In the genomic region with DNA sequence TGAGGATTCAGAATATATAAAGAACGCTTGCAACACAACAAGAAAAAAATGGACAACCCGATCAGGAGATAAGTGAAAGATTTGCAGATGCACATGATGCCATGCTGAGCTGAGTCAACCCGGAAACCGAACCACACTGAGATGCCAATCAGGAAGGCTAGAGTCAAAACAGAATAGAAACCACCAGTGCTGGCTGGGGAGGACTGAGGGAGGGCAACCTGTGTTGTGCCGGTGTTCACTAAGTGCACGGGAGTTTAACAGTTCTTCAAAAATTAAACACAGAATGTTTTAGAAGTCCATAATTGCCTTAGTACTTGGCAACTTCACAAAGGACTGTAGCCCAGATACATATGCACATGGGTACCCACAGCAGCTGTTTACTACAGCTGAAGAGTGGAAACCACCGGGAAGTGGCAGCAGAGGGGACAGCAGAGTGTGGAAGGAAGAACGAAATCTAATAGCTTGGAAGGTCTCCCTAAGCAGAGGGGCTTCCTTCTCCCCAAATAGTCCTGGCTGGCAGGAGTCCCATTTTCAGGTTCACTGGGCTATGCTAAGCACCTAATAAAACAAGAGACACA, we compare ENCODE assay signal across 14 mouse cellular contexts. TPM values are rescaled to one million over a fixed set of nuclear protein-coding genes. Genes with fewer than 3 reads are reported as not detected.
DNase-seq lines count a peak whose midpoint lies in the region; ATAC-seq and TF ChIP-seq lines count a peak whose summit lies in the region.
"Had no signal": no experiment of that assay in that cellular context is flagged by ENCODE, and none has a peak within 500 bp of the region (broad histone marks: within the 10 kb centered on the region; RNA-seq: fewer than 3 reads in every experiment).

No protein-coding gene starts in this region.

- H3K9ac ChIP-seq in lung, embryonic 16.5 days (ENCODE audit: low read length) = no peak overlapping the region
- H3K9ac ChIP-seq in CH12.LX (ENCODE audit: insufficient read depth, low read depth) = peak overlapping the region; percentile 10; the same call in 1 of the 2 replicates
- no peak overlapping the region for H3K9ac ChIP-seq in limb, embryonic 14.5 days (ENCODE audit: low read depth, low read length, severe bottlenecking)
- H3K9ac ChIP-seq: kidney, embryonic 15.5 days had no signal

- in situ Hi-C loops in CH12.LX (cut with MboI; ENCODE audit: low pct_ligation_motif_present, low pct_unique_long_range_greater_than_20kb, low sequenced_read_pairs) = no loop called here

- TF ChIP-seq CTCF in CH12.LX (conservative IDR thresholded peaks at IDR 0.05 in 1 of 2, IDR thresholded peaks at IDR 0.05 in 1 of 2; ENCODE audit: low read depth in 2 of 2, low read length in 2 of 2) = no peak

- 71% methylated on average over 8 of the region's 8 CpGs for WGBS in lung, embryonic 16.5 days
- 65% methylated on average over 8 of the region's 8 CpGs for WGBS in limb, embryonic 14.5 days

- no peak overlapping the region for H3K4me3 ChIP-seq in lung, embryonic 16.5 days (ENCODE audit: low read length)
- peak overlapping the region; percentile 20 to 53 (median 35) for H3K4me3 ChIP-seq in CH12.LX (replicated peaks in 1 of 3; ENCODE audit: low read depth in 2 of 3, low read length in 2 of 3, poor library complexity in 1 of 3)
- H3K4me3 ChIP-seq in limb, embryonic 14.5 days (replicated peaks; ENCODE audit: low read length) = no peak overlapping the region
- H3K4me3 ChIP-seq: kidney, embryonic 15.5 days had no signal

- H3K36me3 ChIP-seq in lung, embryonic 16.5 days (ENCODE audit: control insufficient read depth, insufficient read depth, low read length) = peaks cover 24% of the 10 kb centered on the region
- H3K36me3 ChIP-seq in CH12.LX (replicated peaks in 1 of 2; ENCODE audit: control insufficient read depth in 1 of 2, insufficient read depth in 1 of 2, low read length in 1 of 2) = peaks cover 0 to 10% of the 10 kb centered on the region in 2 experiments
- H3K36me3 ChIP-seq in limb, embryonic 14.5 days (ENCODE audit: control insufficient read depth, insufficient read depth, low read length) = peaks cover 63% of the 10 kb centered on the region

- H3K4me1 ChIP-seq in lung, embryonic 16.5 days (replicated peaks; ENCODE audit: control insufficient read depth, insufficient read depth, low read length) = peaks cover 23% of the 10 kb centered on the region
- H3K4me1 ChIP-seq in CH12.LX (ENCODE audit: control insufficient read depth in 1 of 2, insufficient read depth in 2 of 2) = peaks cover 18 to 31% of the 10 kb centered on the region in 2 experiments
- peaks cover 9% of the 10 kb centered on the region for H3K4me1 ChIP-seq in limb, embryonic 14.5 days (ENCODE audit: control insufficient read depth, insufficient read depth, low read length)

- no peak for ATAC-seq in lung, embryonic 16.5 days (ENCODE audit: low read depth)
- no peak; the same call in 1 of the 2 replicates for ATAC-seq in limb, embryonic 14.5 days (ENCODE audit: low FRiP score, low read depth)
- no peak for ATAC-seq in erythroblast, adult 5-6 weeks (replicated peaks; ENCODE audit: low FRiP score, poor library complexity, severe bottlenecking)

- DNase-seq in lung, postnatal 36 days = no peak
- peak; percentile 59 for DNase-seq in CH12.LX (ENCODE audit: extremely low read depth)
- no peak for DNase-seq in limb, embryonic 14.5 days (ENCODE audit: low spot score)
- peak; percentile 48 for DNase-seq in thymus, postnatal 0 days (ENCODE audit: low spot score)
- DNase-seq in MN1 (ENCODE audit: low spot score) = no peak
- DNase-seq in left cerebral cortex, adult 8-10 months (ENCODE audit: low spot score in 2 of 2) = no peak
- DNase-seq: heart, postnatal 14 days had no signal

- H3K27ac ChIP-seq in lung, embryonic 16.5 days (ENCODE audit: low read length) = peak overlapping the region; percentile 51
- peak overlapping the region; percentile 22 for H3K27ac ChIP-seq in CH12.LX (ENCODE audit: insufficient read depth, low read depth)
- H3K27ac ChIP-seq in limb, embryonic 14.5 days (replicated peaks; ENCODE audit: low read depth, low read length) = peak overlapping the region; percentile 33; the same call in 1 of the 2 replicates

- no peak for TF ChIP-seq POLR2A in CH12.LX (IDR thresholded peaks at IDR 0.05; ENCODE audit: low read depth, low read length)
- TF ChIP-seq POLR2A in limb, embryonic 14.5 days (IDR thresholded peaks at IDR 0.05; ENCODE audit: borderline replicate concordance, extremely low read depth, insufficient read depth, insufficient read length) = no peak

- no peaks in the 10 kb centered on the region for H3K27me3 ChIP-seq in lung, embryonic 16.5 days (ENCODE audit: control insufficient read depth, insufficient read depth, low read depth, low read length)
- H3K27me3 ChIP-seq in CH12.LX (replicated peaks) = peaks cover 32% of the 10 kb centered on the region
- no peaks in the 10 kb centered on the region for H3K27me3 ChIP-seq in limb, embryonic 14.5 days (ENCODE audit: control insufficient read depth, insufficient read depth, low read length)
- H3K27me3 ChIP-seq: kidney, embryonic 15.5 days had no signal

- H3K9me3 ChIP-seq in lung, embryonic 16.5 days (ENCODE audit: control insufficient read depth, low read length) = no peaks in the 10 kb centered on the region
- H3K9me3 ChIP-seq in CH12.LX (replicated peaks; ENCODE audit: low read length) = no peaks in the 10 kb centered on the region
- no peaks in the 10 kb centered on the region for H3K9me3 ChIP-seq in limb, embryonic 14.5 days (ENCODE audit: control insufficient read depth, low read length)
- H3K9me3 ChIP-seq: kidney, embryonic 15.5 days had no signal

- no peaks in the 10 kb centered on the region for H3K79me2 ChIP-seq in CH12.LX (replicated peaks; ENCODE audit: control insufficient read depth, extremely low read depth, insufficient read depth, poor library complexity, severe bottlenecking)

- H3K4me2 ChIP-seq in lung, embryonic 16.5 days (ENCODE audit: low read depth, low read length) = no peak overlapping the region
- H3K4me2 ChIP-seq in CH12.LX (ENCODE audit: insufficient read depth, low read depth, poor library complexity, severe bottlenecking) = peak overlapping the region; percentile 69
- H3K4me2 ChIP-seq in limb, embryonic 14.5 days (replicated peaks; ENCODE audit: low read depth, low read length, severe bottlenecking) = no peak overlapping the region
- H3K4me2 ChIP-seq: kidney, embryonic 15.5 days had no signal

- no peak for TF ChIP-seq RAD21 in CH12.LX (IDR thresholded peaks at IDR 0.05; ENCODE audit: low read depth, low read length)

- dilution Hi-C loops in CH12.LX (cut with MboI; ENCODE audit: extremely low pct_ligation_motif_present, extremely low pct_unique_long_range_greater_than_20kb, low sequenced_read_pairs) = no loop called here

- TF ChIP-seq EP300 in CH12.LX (IDR thresholded peaks at IDR 0.05; ENCODE audit: low read length) = peak; percentile 82

TF ChIP-seq in CH12.LX, 34 proteins besides CTCF, POLR2A, EP300 and RAD21 (continues in another document):
- TF ChIP-seq JUN (IDR thresholded peaks at IDR 0.05; ENCODE audit: insufficient read depth, low read depth, low read length) (peak; percentile 51; the same call in 1 of the 2 replicates), USF2 (conservative IDR thresholded peaks at IDR 0.05; ENCODE audit: low read depth, low read length) (no peak), MAZ (IDR thresholded peaks at IDR 0.05; ENCODE audit: low read depth, low read length) (no peak), ZC3H11A (IDR thresholded peaks at IDR 0.05; ENCODE audit: low read depth, low read length) (no peak), SMC3 (IDR thresholded peaks at IDR 0.05; ENCODE audit: low read depth, low read length) (no peak), ZKSCAN1 (IDR thresholded peaks at IDR 0.05; ENCODE audit: borderline replicate concordance, low read depth, low read length) (no peak), GABPA (IDR thresholded peaks at IDR 0.05; ENCODE audit: insufficient replicate concordance, low read depth, low read length) (no peak)

RNA-seq across cellular contexts. Expression of a gene that starts 27.2 kb away (rescaled TPM):
- polyA plus RNA-seq in lung, embryonic 16.5 days (2015; fragmentation: Nextera tagmentation; extraction: Ambion mirVana) = 1.5 and 1.9 TPM in 2 replicates
- total RNA-seq in CH12.LX (2012; rRNA removed) (0.08 TPM in 1 of 2 replicates, not detected in the other), CH12.LX (2014; rRNA removed) (not detected in 2 replicates)
- 0.60 and 0.71 TPM in 2 replicates for polyA plus RNA-seq in CH12.LX (2012; ENCODE audit: insufficient read length, low read depth)
- polyA plus RNA-seq in limb, embryonic 14.5 days (2012; rRNA removed) = 5.5 TPM in 2 replicates
- polyA plus RNA-seq in limb, embryonic 14.5 days (2014; fragmentation: Nextera tagmentation; extraction: Ambion mirVana) = 2.8 and 3.2 TPM in 2 replicates
- polyA plus RNA-seq in thymus, postnatal 0 days (2015; fragmentation: Nextera tagmentation; extraction: Ambion mirVana) = 1.9 and 2.4 TPM in 2 replicates
- total RNA-seq in left cerebral cortex, adult 8-10 months (2022) = 1 to 10 TPM in 2 of 4 experiments, under 1 TPM in 2; 0.72 to 2.3 (median 1.1) TPM
- 3.3 and 4.0 TPM in 2 replicates for total RNA-seq in erythroblast, adult 5-6 weeks (2015; ENCODE audit: low replicate concordance)
- 0.28 TPM in 1 of 2 replicates, not detected in the other for total RNA-seq in erythroblast, adult 5-6 weeks (2017; ENCODE audit: low replicate concordance)
- total RNA-seq: MEL had no signal

RNA-seq across cellular contexts. Expression of a gene that starts 43.9 kb away (rescaled TPM):
- 45.5 and 48.3 TPM in 2 replicates for polyA plus RNA-seq in lung, embryonic 16.5 days (2015; fragmentation: Nextera tagmentation; extraction: Ambion mirVana)
- total RNA-seq in CH12.LX (2012; rRNA removed) = 1.7 and 2.0 TPM in 2 replicates
- 0.66 and 1.1 TPM in 2 replicates for total RNA-seq in CH12.LX (2014; rRNA removed)
- polyA plus RNA-seq in CH12.LX (2012; ENCODE audit: insufficient read length, low read depth) = 1.6 and 2.2 TPM in 2 replicates
- polyA plus RNA-seq in limb, embryonic 14.5 days (2012; rRNA removed) = 60.4 and 70.7 TPM in 2 replicates
- 51.3 and 52.4 TPM in 2 replicates for polyA plus RNA-seq in limb, embryonic 14.5 days (2014; fragmentation: Nextera tagmentation; extraction: Ambion mirVana)
- 6.5 and 6.6 TPM in 2 replicates for polyA plus RNA-seq in thymus, postnatal 0 days (2015; fragmentation: Nextera tagmentation; extraction: Ambion mirVana)
- total RNA-seq in left cerebral cortex, adult 8-10 months (2022) = 10 to 100 TPM; 32.1 to 43.1 (median 38.2) TPM
- total RNA-seq in erythroblast, adult 5-6 weeks (2015; ENCODE audit: low replicate concordance) = not detected in 2 replicates
- 0.56 and 0.60 TPM in 2 replicates for total RNA-seq in erythroblast, adult 5-6 weeks (2017; ENCODE audit: low replicate concordance)

RNA-seq across cellular contexts. Expression of a gene that starts 53.9 kb away (rescaled TPM):
- polyA plus RNA-seq in lung, embryonic 16.5 days (2015; fragmentation: Nextera tagmentation; extraction: Ambion mirVana) = not detected in 2 replicates
- total RNA-seq in CH12.LX (2012; rRNA removed) (not detected in 2 replicates), CH12.LX (2014; rRNA removed) (not detected in 2 replicates)
- not detected in 2 replicates for polyA plus RNA-seq in CH12.LX (2012; ENCODE audit: insufficient read length, low read depth)
- not detected in 2 replicates for polyA plus RNA-seq in limb, embryonic 14.5 days (2012; rRNA removed)
- not detected in 2 replicates for polyA plus RNA-seq in limb, embryonic 14.5 days (2014; fragmentation: Nextera tagmentation; extraction: Ambion mirVana)
- polyA plus RNA-seq in thymus, postnatal 0 days (2015; fragmentation: Nextera tagmentation; extraction: Ambion mirVana) = 0.27 and 0.31 TPM in 2 replicates
- total RNA-seq in left cerebral cortex, adult 8-10 months (2022) = not detected
- total RNA-seq in erythroblast, adult 5-6 weeks (2015; ENCODE audit: low replicate concordance) = not detected in 2 replicates
- total RNA-seq in erythroblast, adult 5-6 weeks (2017; ENCODE audit: low replicate concordance) = not detected in 2 replicates
- total RNA-seq: heart, postnatal 14 days; left cerebral cortex, adult 18-20 months; MEL had no signal
- polyA plus RNA-seq: kidney, embryonic 15.5 days; liver, embryonic 16.5 days; midbrain, embryonic 14.5 days had no signal

Comparison
In these comparisons a context has a peak if more than half of its experiments do, and no peak if none do; other contexts are left out.
1. H3K4me3 ChIP-seq: peak in CH12.LX (3 of 3); none in lung, embryonic 16.5 days (single experiment) and limb, embryonic 14.5 days (single experiment).
2. DNase-seq: peak in CH12.LX (single experiment) and thymus, postnatal 0 days (single experiment); none in lung, postnatal 36 days (single experiment), limb, embryonic 14.5 days (single experiment), MN1 (single experiment) and left cerebral cortex, adult 8-10 months (0 of 2).
3. Peak in every context shown above with its lines, with median percentiles within 50 percentile points of each other: H3K27ac ChIP-seq.